Mouse (Mus musculus): Measurements from ENCODE around the gene Rab11fip5. TPM values are rescaled to one million over a fixed set of nuclear protein-coding genes. Genes with fewer than 3 reads are reported as not detected.

The Rab11fip5 gene
- polyA plus RNA-seq (2012; rRNA removed; ENCODE audit: low replicate concordance) = 35.7 and 44.5 TPM in 2 replicates

GRCm38 (mm10) chr6:85373951-85374733 is at the start of gene Rab11fip5:
Gene Rab11fip5, minus strand, starts transcription at chr6:85374634.

GRCm38 (mm10) chr6:85423836-85424379 is 49.5 kb upstream of the Rab11fip5 start, which contains the start of gene Noto:
Gene Noto, plus strand, starts transcription at chr6:85423886.

GRCm38 (mm10) chr6:85333000-85333669 is 41.3 kb downstream of the Rab11fip5 start, which contains the start of gene Sfxn5:
Gene Sfxn5, minus strand, starts transcription at chr6:85333422.

Other genes starting within 250 kb of the Rab11fip5 start
- 23.2 and 27.7 TPM in 2 replicates for gene Spr, start 236.9 kb downstream of the Rab11fip5 start, polyA plus RNA-seq (2012; rRNA removed; ENCODE audit: low replicate concordance)
- gene Emx1, start 187.2 kb downstream of the Rab11fip5 start, polyA plus RNA-seq (2012; rRNA removed; ENCODE audit: low replicate concordance) = not detected in 2 replicates
- gene Sfxn5, start 41.2 kb downstream of the Rab11fip5 start, polyA plus RNA-seq (2012; rRNA removed; ENCODE audit: low replicate concordance) = 20.8 and 39.8 TPM in 2 replicates
- gene Noto, start 49.3 kb upstream of the Rab11fip5 start, polyA plus RNA-seq (2012; rRNA removed; ENCODE audit: low replicate concordance) = not detected in 2 replicates
- gene Smyd5, start 57.4 kb upstream of the Rab11fip5 start, polyA plus RNA-seq (2012; rRNA removed; ENCODE audit: low replicate concordance) = 25.7 and 49.9 TPM in 2 replicates
- 95.1 and 154 TPM in 2 replicates for gene Cct7, start 76.9 kb upstream of the Rab11fip5 start, polyA plus RNA-seq (2012; rRNA removed; ENCODE audit: low replicate concordance)
- gene Pradc1, start 77.3 kb upstream of the Rab11fip5 start, polyA plus RNA-seq (2012; rRNA removed; ENCODE audit: low replicate concordance) = 23.1 and 29.8 TPM in 2 replicates
- 0.03 and 0.41 TPM in 2 replicates for gene Fbxo41, start 128.4 kb upstream of the Rab11fip5 start, polyA plus RNA-seq (2012; rRNA removed; ENCODE audit: low replicate concordance)
- 0.05 TPM in 1 of 2 replicates, not detected in the other for gene Egr4, start 139.0 kb upstream of the Rab11fip5 start, polyA plus RNA-seq (2012; rRNA removed; ENCODE audit: low replicate concordance)
- gene Alms1, start 212.9 kb upstream of the Rab11fip5 start, polyA plus RNA-seq (2012; rRNA removed; ENCODE audit: low replicate concordance) = 0.69 and 2.3 TPM in 2 replicates

Measured in subcutaneous adipose tissue, adult 2 months (tissue).